Mouse (Mus musculus): ENCODE measurements at regions not wholly inside any gene's neighbourhood (a gene's known extent, or its start where the extent isn't known, plus 50 kb on each side); places are given as distances from the start of the nearest gene placed in this dataset.

DNA sequence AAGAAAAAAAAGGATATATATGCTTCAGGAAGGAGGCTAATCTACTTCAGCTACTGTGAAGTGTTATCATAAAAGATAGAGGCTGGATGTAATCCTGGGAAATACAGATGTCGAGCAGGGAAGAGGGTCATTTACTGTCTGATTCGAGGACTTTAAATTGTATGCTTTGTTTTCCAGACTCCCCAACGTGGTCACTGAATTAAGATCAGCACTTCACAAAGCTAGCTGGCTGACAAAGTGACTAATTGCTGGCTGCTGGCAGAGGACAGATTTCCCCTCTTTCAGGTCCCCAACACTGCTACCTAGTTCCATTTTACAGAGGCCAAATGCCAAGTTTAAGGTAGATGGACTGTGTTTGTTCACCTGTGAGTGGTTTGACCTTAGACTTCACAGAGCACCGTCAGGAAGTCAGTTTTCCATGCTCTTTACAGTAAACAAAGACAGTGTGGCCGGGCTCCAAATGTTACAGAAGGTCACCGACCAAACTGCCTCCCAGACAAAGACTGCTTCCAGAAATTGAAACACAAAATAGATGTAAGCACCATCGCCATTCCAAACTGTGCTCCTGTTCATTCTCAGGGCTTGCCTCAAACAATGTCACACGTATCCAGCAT is 167.2 kb downstream of the Gm11361 start:
- TF ChIP-seq CTCF (IDR thresholded peaks at IDR 0.05) (no peak), EP300 (IDR thresholded peaks at IDR 0.05) (no peak)

Measured in lung, postnatal 0 days (tissue).